Mouse (Mus musculus) urinary bladder, adult 18-20 months (tissue): ENCODE measurements around the gene Dnajc16.

Experiments
- DNase-seq, 2 experiments: peaks; one replicate each; pipeline ENCODE4 v3.0.0; 2022; ENCODE audit warnings: low spot score in 2 of 2, mixed read lengths in 2 of 2

The Dnajc16 gene

DNA sequence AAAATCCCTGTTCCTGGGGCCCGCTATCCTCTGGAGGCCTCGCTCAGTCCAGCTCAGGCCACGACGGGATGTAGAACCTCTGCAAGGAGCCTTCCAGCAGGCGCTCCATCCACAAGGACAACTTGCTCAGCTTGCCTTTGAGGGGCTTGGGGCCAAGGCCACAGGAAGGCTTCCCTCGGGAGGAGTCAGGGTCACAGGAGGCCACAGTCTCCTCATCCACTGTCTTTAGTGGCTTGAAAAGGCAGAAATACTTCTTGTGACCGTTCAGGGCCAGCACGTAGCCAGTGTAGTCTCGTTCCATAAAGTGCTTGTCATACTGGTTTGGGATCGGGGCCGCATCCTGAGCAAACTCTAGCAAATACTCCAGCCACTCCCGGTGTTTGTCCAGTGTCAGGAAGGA lies 27.3 kb downstream of the Dnajc16 start:
- DNase-seq, result no peak

DNA sequence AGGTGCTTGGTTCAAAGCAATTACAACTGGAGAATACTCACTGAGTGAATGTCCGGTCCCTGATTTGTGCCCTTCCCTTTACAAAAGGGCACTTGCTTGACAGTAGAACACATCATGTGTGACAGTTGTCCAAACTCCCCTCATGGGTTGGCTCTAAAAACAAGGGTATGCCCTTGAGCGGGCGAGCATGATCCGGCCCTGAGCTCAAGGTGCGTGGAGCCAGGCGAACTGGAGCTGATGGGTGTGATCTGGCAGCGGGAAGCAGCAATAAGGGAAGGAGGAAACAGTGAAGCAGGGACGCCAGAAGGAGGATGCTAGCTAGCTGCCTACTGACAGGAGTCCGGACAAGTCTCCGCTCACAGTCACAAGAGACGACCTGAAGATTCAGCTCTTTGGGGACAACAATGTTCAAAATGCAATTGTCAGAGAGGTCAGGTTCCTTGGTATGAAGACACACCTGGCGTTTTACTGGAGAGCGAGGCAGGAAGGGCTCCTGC lies 28.6 kb downstream of the Dnajc16 start:
- no peak for DNase-seq

DNA sequence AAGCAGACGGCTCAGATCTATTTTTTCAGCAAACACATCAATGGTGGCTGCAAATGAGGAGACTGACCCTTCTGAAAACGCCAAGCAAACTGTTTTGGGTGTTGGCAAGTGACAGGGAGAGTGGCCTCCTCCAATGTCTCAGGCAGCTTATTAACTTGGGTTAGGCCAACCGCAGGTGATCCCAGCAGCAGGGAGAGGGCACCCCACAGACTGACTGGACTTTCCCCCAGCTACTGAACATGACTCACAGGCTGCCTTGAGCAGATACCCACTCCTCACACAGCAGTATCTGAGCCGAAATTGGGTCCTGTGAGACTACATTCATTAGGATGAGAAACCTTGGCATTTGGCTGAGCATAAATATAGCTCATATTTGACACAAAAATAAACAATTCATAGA lies 29.8 kb downstream of the Dnajc16 start:
- no peak for DNase-seq

DNA sequence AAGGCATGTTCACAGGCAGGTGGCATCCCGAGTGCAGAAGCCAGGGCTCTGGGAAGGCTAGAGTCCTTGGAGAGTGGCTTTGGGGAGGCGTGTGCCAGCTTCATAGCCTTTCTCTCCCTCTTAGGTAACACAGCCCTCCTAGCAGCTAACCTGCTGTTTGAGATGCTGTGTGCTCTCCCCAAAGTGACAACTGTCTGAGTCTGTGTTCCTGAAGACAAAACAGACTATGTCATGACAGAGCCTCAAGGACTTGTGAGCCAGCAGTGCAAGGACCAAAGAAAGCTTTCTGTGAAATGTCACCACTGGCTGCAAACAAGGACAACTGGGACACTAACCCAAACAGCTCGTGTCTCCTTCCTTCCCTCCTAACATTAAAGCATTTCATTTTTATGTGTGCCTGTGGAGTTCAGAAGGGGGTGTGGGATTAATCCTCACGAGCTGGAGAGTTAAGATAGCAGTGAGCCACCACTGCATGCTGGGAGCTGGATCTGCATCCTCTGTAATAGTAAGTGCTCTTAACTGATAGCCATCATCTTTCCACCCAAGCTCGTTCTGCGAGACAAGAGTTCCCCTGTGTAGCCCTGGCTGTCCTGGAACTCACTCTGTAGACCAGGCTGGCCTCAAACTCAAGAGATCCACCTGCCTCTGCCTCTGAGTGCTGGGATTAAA lies 31.7 kb downstream of the Dnajc16 start:
- no peak for DNase-seq

DNA sequence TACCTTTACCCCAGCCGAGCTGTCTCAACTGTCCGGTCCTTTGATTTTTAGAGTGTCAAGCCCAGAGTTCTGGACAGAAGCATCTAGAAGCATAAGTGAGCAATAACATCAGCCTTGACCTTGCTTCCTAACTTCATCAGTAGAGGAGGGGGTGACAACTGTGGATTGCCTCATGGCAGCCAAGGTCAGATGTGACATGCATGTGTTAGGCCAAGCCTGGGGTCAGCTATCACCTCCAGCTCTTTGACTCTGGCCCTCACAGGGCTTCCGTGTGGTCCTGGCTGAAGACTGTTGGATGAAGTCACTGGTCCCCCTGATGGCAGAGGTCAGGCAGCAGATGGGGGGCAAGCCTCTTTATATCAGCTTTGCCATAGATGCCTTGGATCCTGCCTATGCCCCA lies 33.6 kb downstream of the Dnajc16 start:
- no peak for DNase-seq

DNA sequence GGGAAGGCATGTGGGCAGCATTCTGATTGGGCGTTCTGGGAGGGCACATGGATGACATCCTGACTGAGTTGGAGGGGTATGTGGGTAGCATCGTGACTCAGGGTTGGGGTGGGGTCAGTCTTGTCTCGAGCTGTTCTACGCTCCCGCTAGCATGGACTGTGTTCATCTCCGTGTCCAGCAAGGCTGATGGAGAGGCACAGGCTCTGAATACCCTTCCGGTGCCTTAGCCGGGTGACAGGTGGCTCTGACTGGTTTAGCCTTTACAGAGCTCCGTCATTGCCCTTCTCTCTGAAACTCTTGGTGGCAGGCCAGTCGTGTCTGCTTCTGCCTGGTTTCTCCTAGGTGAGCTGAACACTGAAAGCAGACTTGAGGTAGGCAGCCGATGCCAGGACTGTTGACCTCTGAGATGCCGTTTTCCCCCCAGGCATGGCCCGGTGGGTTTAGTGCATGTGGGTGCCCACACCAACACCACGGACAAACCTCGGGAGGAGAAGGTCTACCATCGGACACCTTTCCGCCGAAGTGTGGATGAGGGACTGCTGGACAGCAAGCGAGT lies 35.3 kb downstream of the Dnajc16 start:
- no peak for DNase-seq

DNA sequence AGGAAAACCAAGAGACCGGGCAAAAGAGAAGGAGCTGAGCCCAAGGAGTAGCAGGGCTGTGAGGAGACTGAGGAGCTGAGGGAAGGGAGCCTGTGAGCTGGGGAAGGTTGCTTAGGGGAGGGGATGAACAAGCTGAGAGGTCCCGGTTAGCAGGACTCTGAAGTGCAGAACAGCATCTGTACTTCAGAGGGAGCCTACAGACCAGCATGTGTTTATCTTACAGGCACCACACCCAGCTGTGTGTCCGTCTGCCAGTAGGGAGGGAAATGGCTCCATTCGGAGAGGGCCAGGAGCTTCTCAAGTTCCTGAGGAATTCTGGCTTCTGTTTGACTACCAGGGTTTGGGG lies 38.7 kb downstream of the Dnajc16 start:
- DNase-seq, result no peak

DNA sequence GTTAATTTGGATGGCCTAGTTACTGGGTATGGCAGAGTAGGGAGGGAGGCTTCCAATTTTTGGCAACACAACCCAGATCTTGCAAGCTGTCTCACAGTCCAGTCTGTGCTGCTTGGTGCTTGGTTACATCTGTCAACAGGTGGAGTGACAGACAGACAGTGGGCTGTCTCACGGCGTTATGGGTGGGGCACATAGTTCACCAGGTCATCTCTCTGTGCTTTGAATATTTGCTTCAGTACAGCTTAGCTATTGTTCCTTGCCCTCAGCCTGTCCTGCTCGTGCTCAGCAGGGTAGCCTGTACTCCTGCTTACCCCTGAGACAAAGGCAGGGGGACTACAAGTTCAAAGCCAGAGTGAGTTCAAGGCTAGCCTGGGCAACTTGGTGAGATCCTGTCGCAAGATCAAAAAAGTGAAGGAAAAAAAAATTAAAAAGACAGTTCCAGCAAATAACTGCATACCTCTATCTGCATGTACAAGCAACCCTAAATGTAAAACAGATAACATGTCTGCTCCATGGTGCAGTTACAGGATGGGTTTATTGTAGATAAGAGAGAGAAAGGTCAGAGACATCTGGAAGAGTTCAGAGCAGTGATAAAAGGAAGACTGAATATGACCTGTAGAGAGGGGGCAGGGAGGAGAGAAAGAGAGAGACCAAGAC lies 39.2 kb downstream of the Dnajc16 start:
- no peak for DNase-seq

DNA sequence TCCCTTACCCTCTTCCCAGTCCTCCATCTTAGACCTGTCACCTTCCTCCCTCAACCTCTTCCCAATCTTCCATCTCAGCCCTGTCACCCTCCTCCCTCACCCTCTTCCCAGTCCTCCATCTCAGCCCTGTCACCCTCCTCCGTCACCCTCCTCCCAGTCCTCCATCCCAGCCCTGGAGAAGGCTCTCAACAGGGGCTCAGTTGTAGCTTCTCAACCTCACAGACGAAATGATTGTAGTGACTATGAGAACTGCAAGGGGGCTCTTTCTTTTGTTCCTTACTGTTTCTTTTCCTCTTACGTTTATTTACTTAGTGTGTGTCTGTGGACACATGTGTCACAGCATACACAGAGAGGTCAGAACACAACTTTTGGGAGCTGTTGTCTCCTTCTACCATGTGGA lies 39.9 kb downstream of the Dnajc16 start:
- DNase-seq, result no peak

DNA sequence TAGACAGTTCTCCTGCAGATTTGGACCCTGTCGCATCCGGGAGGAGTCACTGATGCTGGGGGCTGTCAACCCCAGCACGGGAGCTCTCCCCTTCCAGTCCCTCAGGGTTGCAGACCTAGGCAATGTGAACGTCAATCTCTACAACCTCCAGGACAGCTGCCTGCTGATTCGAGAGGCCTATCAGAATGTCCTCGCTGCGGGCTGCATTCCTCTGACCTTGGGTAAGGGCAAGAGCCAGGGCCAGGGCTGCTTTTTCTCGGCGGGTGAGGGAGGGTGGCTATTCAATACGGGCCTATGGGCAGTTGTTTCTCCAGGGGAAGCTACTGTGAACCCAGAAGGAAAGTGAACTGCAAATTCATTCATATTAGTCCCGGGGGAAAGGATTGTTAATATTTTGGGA lies 41.2 kb downstream of the Dnajc16 start:
- DNase-seq, result no peak

DNA sequence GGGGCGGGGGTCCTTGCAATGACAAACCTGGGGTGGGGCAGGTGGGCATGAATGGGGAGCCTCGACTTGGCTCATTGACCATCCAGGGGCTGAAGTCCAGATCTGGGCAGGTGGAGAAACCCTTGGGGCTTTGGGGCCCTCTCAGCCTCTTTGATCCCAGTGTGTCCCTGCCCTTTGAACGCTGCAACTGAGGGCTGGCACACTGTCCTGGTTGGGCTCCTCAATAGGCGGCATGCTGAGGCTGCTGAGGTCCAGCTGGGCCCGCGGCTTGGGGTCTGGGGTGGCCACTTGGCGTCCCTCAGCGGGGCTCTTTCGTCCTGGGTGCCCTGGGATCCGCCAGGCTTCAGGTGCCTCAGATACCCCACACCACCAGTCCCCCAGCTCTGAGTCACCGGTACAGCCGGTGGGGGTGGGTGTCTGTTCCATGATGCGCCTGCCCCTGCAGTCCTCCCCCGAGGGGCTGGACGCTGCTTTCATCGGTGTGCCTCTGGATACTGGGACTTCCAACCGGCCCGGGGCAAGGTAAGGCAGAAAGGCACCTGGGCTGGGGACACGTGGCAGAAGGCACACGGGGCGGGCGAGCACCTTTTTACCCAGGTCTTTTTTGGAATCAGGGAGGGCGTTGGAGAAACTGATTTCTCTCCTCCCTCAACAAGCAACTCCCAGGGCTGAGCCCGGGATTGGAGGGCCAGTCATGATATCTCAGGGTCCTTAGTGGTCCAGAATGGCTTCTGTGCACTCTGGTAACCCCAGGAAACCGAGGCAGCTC lies 44.0 kb downstream of the Dnajc16 start, which contains the start of gene Agmat:
Gene Agmat, plus strand, starts transcription at position 95 of the 769 bp plus-strand sequence.
- no peak for DNase-seq

DNA sequence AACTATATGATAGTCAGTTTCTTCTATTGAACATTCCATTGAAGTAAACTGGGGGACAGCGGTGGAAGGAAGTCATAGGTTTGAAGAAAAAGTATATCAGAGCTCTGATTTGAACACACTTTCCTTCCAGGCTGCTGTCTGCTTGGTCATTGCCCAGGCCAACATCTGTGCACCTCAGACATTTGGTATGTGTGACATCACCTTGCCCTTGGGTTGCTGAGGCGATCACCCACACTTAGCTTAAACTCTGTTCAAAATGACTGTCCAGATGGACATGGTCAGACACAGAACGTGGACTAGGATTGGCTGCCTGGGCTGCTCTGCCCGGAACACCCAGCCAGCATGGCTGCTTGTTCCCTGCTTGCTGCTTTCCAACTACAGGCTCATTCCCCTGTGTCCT lies 48.4 kb downstream of the Dnajc16 start:
- no peak for DNase-seq

DNA sequence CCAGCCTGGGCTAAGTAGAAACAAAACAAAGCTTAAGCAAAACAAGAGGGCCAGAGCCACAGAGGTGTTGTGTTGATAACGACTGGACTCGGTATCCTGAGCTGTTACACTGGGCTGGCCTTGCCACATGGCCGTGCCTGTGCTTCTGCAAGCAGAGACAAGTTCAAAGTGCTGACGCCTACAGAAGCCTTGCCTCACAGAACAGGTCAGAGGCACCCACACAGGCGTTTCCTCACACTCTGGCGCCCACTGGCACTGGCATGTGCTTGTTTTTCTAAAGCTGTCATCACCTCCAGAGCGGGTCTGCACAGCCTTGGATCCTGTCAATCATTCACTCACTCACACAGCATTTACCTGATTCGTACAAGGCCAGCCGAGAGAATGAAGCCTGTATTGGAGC lies 48.9 kb downstream of the Dnajc16 start:
- peak in 1 of 2 experiments; percentile 80 for DNase-seq

DNA sequence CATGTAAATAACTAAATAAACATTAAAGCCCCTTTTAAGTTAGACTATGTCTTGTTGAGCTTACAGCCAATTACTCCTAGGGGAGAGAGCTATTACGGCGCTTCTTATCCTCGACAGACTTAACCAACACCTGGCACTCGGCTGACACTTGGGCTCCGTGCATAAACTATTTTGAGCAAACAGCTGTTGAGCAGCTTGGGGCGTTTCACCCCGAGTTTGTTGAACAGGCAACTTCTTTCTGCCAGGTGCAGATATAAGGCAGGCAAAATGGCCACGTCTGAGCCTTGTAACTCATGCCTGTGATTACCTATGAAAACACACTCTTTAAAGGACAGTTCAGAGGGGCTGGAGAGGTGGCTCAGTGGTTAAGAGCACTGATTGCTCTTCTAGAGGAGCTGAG lies 52.7 kb downstream of the Dnajc16 start:
- no peak for DNase-seq

DNA sequence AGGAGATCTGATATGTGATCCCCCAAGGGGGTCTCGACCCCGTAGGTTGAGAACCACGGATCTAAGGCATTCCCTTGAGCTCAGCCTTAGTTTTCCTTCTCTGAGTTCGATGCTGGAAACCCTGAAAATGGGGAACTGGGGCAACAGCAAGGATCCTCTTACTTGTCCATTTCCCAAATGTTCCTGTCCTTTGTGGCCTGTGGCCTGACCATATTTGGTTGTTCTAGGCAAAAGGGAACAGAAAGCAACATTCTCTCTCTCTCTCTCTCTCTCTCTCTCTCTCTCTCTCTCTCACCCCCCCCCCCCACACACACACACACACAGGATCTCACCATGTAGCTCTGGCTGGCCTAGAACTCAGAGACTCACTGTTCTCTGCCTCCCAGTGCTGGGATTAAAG lies 53.9 kb downstream of the Dnajc16 start:
- DNase-seq, result no peak

DNA sequence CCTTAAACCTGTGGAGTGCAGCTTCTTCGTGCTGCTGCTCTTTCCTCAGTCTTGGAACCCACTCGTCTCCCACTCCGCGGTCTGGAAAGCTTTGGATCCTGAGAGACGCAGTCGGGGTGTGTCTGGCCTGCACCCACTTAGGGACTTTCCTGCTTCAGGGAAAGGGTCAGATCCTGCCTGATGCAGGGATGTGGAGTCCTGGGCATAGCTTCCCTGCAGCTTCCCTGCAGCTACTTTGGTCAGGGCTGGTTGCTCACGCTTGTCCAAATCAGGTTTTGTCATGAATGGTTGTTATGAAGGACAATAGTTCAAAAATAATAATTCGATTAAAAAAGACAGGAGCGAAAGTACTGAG lies 55.5 kb downstream of the Dnajc16 start:
- no peak for DNase-seq

DNA sequence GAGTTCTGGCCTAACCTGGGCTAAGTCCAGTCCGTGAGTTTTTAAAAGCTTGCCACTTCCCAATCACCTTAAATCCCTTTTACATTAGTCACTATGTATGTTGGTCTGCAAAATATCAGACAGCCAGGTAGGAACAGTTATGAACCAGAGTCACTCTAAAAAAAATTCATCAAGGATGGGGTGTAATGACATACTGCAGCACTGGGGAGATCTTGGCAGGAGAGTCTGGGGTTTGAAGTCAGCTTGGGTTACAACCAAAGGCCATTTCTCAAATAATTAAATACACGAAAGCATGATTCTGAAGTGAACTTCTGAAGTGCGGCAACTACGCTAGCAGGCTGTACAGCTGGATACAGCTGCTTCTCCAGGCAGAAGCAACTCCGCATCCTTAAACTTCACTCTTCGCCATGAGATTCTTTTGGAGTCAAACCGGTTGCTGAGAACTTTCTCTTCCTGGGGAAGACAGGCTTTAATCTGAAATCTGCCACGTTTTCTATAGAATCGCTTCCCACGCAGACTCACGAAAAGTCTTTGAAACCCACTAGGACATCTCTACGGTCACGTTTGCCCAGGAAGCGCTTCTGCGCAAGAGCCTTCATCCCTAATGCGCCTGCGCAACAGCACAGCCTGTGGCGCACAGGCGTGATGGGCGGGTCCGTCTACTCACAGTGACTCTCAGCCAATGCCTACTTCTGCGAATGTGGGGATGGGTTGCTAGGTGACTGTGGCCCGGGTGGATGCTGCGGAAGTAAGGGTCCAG lies 56.1 kb downstream of the Dnajc16 start:
- DNase-seq, result peak; percentile 71 to 80

DNA sequence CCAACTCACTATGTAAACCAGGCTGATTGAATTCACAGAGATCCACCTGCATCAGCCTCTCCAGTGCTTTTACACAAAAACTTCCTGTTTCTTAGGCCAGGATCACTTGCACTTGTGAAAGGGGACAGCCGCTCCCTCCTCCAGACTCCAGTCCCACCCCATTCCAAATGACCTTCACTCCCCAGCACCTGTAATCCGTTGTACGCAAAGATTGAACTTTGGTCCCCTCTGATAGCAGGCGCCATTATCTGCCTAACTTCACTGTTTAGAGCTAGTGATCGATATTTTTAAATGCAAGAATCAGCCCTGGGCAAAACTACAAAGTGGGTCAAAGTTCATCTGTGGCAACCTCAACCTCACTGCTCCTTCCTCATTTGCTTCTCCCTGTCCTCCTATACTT lies 59.0 kb downstream of the Dnajc16 start:
- DNase-seq, result no peak

DNA sequence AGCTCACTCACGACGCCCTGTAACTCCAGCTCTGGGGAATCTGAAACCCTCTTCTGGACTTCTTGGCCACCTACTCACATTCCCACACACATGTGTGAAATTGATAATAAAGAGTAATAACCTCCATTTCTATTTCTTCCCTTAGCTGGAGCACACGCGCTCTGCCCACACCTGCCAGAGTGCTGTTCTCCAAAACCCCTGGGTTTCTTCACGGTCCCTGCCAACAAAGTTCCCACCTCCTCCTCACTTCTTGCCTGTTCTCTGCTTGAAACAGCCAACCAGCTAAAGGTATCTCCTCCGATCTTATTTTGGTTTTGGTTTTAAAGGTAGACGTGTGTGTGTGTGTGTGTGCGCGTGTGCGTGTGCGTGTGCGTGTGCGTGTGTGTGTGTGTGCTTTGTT lies 60.3 kb downstream of the Dnajc16 start:
- no peak for DNase-seq

DNA sequence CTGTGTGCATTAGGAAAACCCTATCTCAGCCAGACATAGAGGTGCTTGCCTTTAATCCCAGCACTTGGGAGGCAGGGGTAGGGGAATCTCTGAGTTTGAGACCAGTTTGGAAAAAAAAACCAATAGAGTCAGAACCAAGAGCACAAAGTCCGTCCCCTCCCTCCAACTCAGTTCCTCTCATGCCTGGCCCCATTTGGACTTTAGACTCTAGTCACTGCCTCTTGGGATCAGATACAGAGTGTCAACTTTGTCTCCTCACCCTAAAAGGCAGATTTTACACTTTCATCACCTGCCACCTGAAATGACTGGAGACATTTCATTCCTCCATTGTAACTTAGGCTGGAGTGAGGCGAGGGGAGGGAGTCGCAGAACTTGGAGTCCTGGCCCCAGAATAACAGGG lies 61.5 kb downstream of the Dnajc16 start:
- DNase-seq, result no peak

DNA sequence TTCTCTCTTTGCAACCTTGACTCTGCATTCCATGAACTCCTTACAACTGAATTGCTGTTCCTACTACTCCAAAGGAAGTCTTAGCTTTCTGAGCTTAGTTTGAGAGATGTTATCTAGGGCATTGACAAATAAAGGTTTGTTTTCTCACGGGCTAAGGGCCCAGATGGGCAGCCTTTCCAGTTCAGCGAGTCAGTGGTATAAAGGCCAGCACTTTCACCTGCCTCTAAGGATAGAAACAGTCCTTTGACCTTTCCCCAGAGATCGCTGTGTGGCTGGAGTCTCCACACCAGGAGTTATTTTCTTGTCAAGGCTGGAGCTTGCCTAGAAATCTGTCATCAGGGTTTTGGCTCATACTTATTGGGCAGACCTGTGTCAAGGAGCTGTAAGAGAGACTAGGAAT lies 65.0 kb downstream of the Dnajc16 start:
- peak in 1 of 2 experiments; percentile 50 for DNase-seq

DNA sequence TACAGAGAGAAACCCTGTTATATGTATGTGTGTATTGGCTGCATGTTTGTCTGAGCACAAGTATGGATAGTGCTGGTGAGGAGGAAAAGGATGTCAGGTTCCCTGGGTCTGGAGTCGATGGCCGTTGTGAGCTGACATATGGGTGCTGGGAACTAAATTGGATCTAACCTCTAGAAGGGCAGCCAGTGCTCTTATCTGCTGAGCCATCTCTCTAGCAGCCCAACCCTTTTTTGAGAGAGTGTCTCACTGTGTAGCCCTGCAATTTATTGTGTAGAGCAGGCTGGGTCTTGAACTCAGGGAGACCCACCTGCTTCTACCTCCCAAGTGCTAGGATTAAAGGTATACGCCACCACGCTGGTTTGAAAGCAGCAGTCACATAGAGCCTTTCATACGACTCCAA lies 65.5 kb downstream of the Dnajc16 start:
- DNase-seq, result no peak
